Mouse (Mus musculus): Measurements from ENCODE around the gene Treml1. TPM values are rescaled to one million over a fixed set of nuclear protein-coding genes. Genes with fewer than 3 reads are reported as not detected.
"Not testable (repeated sequence)": the region's sequence is repeated elsewhere in the genome, so short reads cannot be mapped to it uniquely, and the experiment has no call there.

The Treml1 gene
- polyA plus RNA-seq, 1 experiment from 2014 or later, result 0.42 TPM

DNA sequence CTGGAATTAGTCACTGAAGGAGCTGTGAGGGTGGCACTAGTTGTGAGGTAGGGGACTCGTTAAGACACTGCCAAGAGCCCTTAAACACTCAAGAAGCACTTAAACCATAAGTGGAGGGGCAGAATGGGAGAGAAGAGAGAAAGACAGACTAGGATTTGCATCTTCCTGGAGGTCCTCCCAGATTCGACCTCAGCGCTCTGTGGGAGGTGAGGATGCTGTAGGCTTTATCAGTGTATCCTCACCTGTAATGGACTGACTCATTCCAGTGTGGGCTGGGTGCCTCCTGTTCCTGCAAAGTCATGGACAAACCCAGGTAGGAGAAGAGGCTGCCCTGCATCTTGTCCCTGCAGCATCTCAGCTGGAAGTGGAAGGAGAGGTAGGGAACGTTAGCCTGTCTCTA lies 12.9 kb upstream of the Treml1 start:
- Histone ChIP-seq H3K9me3 (replicated peaks; ENCODE audit: control insufficient read depth, low read length) (no peaks in the 10 kb centered on the region), H3K27me3 (replicated peaks; ENCODE audit: control insufficient read depth, insufficient read depth, low read length) (no peaks in the 10 kb centered on the region), H3K27ac (ENCODE audit: low read depth, low read length) (no peak overlapping the region), H3K4me3 (ENCODE audit: low read depth, low read length) (no peak overlapping the region), H3K4me2 (ENCODE audit: low read length) (no peak overlapping the region), H3K36me3 (ENCODE audit: control insufficient read depth, insufficient read depth, low read length) (no peaks in the 10 kb centered on the region), H3K4me1 (ENCODE audit: control insufficient read depth, insufficient read depth, low read length) (no peaks in the 10 kb centered on the region), H3K9ac (ENCODE audit: low read length) (no peak overlapping the region)
- no peak for ATAC-seq
- WGBS, result 61% methylated on average over 4 of the region's 4 CpGs
- DNase-seq (ENCODE audit: low spot score), result no peak

DNA sequence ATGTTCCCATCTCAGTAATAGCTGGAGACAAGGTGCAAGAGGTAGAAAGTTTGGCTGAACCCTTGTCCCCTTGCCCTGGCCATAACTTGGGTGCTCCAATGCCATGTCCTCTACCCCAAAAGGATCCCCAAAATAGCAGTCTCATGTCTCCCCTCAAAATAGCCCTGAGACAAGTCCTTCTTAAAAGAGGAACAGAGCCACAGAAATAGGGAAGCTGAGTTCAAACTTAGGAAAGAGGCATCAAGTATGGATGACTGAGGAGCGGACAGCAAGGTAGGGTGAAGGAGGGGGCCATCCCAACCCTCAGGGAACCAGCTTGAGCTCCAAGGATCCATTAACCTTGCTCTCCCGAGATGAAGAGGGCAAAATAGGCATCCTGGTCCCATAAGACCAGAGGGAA lies 12.4 kb upstream of the Treml1 start:
- DNase-seq (ENCODE audit: low spot score) (no peak), ATAC-seq (no peak)
- Histone ChIP-seq H3K4me3 (ENCODE audit: low read depth, low read length) (no peak overlapping the region), H3K36me3 (ENCODE audit: control insufficient read depth, insufficient read depth, low read length) (no peaks in the 10 kb centered on the region), H3K9ac (ENCODE audit: low read length) (no peak overlapping the region), H3K27me3 (replicated peaks; ENCODE audit: control insufficient read depth, insufficient read depth, low read length) (no peaks in the 10 kb centered on the region), H3K9me3 (replicated peaks; ENCODE audit: control insufficient read depth, low read length) (no peaks in the 10 kb centered on the region), H3K4me2 (ENCODE audit: low read length) (no peak overlapping the region), H3K27ac (ENCODE audit: low read depth, low read length) (no peak overlapping the region), H3K4me1 (ENCODE audit: control insufficient read depth, insufficient read depth, low read length) (no peaks in the 10 kb centered on the region)
- WGBS, result 86% methylated on average over 2 of the region's 2 CpGs

DNA sequence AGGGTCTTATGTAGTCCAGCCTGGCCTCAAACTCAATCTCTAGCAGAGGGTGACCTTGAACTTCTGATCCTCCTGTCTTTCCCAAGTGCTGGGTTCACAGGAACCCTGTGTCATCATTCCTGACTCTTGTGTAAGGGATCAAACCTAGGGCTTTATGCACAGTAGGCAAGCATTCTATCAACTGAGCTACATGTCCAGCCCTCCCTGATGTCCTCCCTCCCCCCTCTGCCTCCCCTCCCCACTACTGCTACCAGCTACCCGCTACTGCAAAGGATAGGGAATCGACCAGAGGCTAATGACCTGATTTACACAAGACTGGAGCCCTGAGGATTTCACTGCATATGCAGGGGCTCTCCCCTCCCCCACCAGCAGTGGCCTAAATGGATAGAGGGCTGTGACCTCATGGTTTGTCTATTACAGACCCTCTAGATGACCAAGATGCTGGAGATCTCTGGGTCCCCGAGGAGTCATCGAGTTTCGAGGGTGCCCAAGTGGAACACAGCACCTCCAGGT lies 9.0 kb upstream of the Treml1 start:
- H3K36me3 ChIP-seq (ENCODE audit: control insufficient read depth, insufficient read depth, low read length), result no peaks in the 10 kb centered on the region
- no peak overlapping the region for H3K27ac ChIP-seq (ENCODE audit: low read depth, low read length)
- no peak overlapping the region for H3K4me2 ChIP-seq (ENCODE audit: low read length)
- H3K9ac ChIP-seq (ENCODE audit: low read length), result no peak overlapping the region
- H3K9me3 ChIP-seq (replicated peaks; ENCODE audit: control insufficient read depth, low read length), result no peaks in the 10 kb centered on the region
- H3K27me3 ChIP-seq (replicated peaks; ENCODE audit: control insufficient read depth, insufficient read depth, low read length), result no peaks in the 10 kb centered on the region
- no peaks in the 10 kb centered on the region for H3K4me1 ChIP-seq (ENCODE audit: control insufficient read depth, insufficient read depth, low read length)
- ATAC-seq, result no peak
- no peak overlapping the region for H3K4me3 ChIP-seq (ENCODE audit: low read depth, low read length)
- 63% methylated on average over 5 of the region's 5 CpGs for WGBS
- no peak for DNase-seq (ENCODE audit: low spot score)

DNA sequence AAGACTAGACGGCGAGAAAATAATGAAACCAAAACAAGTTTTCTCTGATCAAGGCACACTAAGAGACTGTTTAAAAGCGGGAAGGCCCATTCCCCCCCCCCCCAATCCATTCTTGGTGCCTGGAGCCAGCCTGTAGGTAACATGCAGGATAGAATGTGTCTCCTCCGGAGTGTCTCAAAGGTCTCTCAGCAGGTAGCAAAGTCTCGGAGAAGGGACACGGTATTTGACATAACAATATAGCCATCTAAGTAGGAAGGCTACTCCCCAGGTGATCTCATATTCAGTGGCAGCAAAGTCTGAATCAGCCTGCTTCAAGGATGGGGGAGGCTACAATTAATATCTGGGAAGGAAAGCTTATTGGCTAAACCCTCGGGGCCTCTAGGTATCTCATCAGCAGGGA lies 6.7 kb upstream of the Treml1 start:
- not testable (repeated sequence) for ATAC-seq; H3K9me3 ChIP-seq (replicated peaks; ENCODE audit: control insufficient read depth, low read length); H3K27me3 ChIP-seq (replicated peaks; ENCODE audit: control insufficient read depth, insufficient read depth, low read length); H3K4me2 ChIP-seq (ENCODE audit: low read length); H3K4me3 ChIP-seq (ENCODE audit: low read depth, low read length); H3K36me3 ChIP-seq (ENCODE audit: control insufficient read depth, insufficient read depth, low read length); DNase-seq (ENCODE audit: low spot score); H3K4me1 ChIP-seq (ENCODE audit: control insufficient read depth, insufficient read depth, low read length); H3K9ac ChIP-seq (ENCODE audit: low read length); H3K27ac ChIP-seq (ENCODE audit: low read depth, low read length)
- 65% methylated on average over 7 of the region's 7 CpGs for WGBS

DNA sequence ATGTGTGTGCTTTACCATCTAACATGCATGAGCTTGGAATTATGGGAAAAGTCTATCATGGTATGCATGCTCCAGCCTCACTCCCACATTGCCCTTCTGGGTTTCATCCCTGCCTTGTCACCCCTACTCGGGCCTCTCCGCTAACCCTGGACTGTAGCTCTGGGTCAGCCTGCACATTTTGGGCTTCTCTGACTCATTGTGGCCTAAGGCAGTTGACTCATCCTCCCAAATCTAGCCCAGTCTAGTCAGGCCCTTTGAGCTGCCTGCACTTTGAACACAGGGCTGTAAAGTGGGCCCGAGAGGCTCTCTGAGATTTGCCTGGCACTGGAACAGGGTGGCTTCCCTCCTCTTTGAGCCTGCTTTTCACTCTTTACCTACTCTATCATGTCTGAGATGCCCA lies 3.9 kb upstream of the Treml1 start:
- Histone ChIP-seq H3K4me1 (ENCODE audit: control insufficient read depth, insufficient read depth, low read length) (no peaks in the 10 kb centered on the region), H3K4me3 (ENCODE audit: low read depth, low read length) (no peak overlapping the region), H3K9me3 (replicated peaks; ENCODE audit: control insufficient read depth, low read length) (no peaks in the 10 kb centered on the region), H3K27me3 (replicated peaks; ENCODE audit: control insufficient read depth, insufficient read depth, low read length) (no peaks in the 10 kb centered on the region), H3K36me3 (ENCODE audit: control insufficient read depth, insufficient read depth, low read length) (no peaks in the 10 kb centered on the region), H3K27ac (ENCODE audit: low read depth, low read length) (no peak overlapping the region), H3K4me2 (ENCODE audit: low read length) (no peak overlapping the region), H3K9ac (ENCODE audit: low read length) (no peak overlapping the region)
- no peak for DNase-seq (ENCODE audit: low spot score)
- WGBS, result 95% methylated on average over 3 of the region's 3 CpGs
- ATAC-seq, result no peak

DNA sequence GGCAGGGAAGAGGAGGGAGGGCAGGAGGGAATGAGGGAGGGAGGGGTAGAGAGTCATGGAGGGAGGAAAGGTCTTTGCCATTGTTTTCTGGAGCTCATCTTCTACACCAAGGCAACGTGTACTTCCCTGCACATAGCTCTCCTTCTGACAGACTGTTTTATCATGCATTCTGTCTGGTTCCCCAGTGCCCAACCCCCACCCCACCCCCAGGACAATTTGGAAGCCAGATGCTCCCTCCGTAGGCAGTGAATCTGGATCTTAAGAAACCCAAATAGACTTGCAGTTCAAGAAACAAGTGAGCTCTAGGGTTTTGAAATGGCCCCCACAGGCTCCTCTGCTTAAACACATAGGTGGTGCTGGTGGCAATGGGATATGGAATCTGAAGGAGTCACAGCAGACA lies 1.8 kb upstream of the Treml1 start:
- ATAC-seq (no peak), DNase-seq (ENCODE audit: low spot score) (no peak)
- no peaks in the 10 kb centered on the region for H3K9me3 ChIP-seq (replicated peaks; ENCODE audit: control insufficient read depth, low read length)
- H3K4me3 ChIP-seq (ENCODE audit: low read depth, low read length), result no peak overlapping the region
- no peaks in the 10 kb centered on the region for H3K27me3 ChIP-seq (replicated peaks; ENCODE audit: control insufficient read depth, insufficient read depth, low read length)
- no peak overlapping the region for H3K9ac ChIP-seq (ENCODE audit: low read length)
- no peaks in the 10 kb centered on the region for H3K36me3 ChIP-seq (ENCODE audit: control insufficient read depth, insufficient read depth, low read length)
- no peak overlapping the region for H3K4me2 ChIP-seq (ENCODE audit: low read length)
- WGBS, result 60% methylated on average over 2 of the region's 2 CpGs
- H3K4me1 ChIP-seq (ENCODE audit: control insufficient read depth, insufficient read depth, low read length), result no peaks in the 10 kb centered on the region
- H3K27ac ChIP-seq (ENCODE audit: low read depth, low read length), result no peak overlapping the region

DNA sequence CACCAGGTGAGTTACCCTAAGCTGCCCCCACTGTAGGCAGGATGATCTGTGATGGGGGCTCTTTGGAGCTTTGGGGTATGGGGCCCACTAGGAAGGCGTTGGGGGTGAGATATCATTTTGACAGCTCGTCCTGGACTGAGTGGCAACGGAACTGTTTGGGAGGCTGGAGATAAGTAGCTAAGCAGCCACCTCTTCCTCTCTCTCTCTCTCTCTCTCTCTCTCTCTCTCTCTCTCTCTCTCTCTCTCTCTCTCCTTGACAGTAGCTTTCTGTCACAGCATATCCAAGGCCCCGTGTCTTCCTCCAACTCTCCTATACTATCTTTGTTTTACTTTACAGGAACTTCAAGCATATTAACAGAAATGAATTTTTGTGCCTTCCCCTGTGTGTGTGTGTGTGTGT lies 746 bp downstream of the Treml1 start:
- no peak overlapping the region for H3K4me2 ChIP-seq (ENCODE audit: low read length)
- H3K27ac ChIP-seq (ENCODE audit: low read depth, low read length), result no peak overlapping the region
- H3K9ac ChIP-seq (ENCODE audit: low read length), result no peak overlapping the region
- no peak for ATAC-seq
- no peaks in the 10 kb centered on the region for H3K36me3 ChIP-seq (ENCODE audit: control insufficient read depth, insufficient read depth, low read length)
- H3K27me3 ChIP-seq (replicated peaks; ENCODE audit: control insufficient read depth, insufficient read depth, low read length), result no peaks in the 10 kb centered on the region
- 83% methylated on average over 4 of the region's 4 CpGs for WGBS
- no peak for DNase-seq (ENCODE audit: low spot score)
- H3K4me1 ChIP-seq (ENCODE audit: control insufficient read depth, insufficient read depth, low read length), result no peaks in the 10 kb centered on the region
- no peaks in the 10 kb centered on the region for H3K9me3 ChIP-seq (replicated peaks; ENCODE audit: control insufficient read depth, low read length)
- no peak overlapping the region for H3K4me3 ChIP-seq (ENCODE audit: low read depth, low read length)

DNA sequence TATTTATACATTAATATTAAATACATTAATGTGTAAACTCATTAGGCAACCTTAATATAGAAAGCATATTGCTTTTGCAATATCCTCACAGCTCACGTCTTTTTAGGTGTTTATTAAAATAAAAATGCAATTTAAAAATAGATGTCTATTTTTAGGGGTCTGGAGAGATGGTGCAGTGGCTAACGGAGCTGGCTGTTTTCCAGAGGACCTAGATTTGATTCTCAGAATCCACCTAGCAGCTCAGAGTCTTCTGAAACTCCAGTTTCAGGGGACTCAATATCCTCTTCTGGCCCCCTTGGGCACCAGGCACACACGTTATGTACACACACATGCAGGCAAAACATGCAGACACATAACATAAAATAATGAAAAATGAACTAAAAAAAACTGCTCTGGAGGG lies 2.6 kb downstream of the Treml1 start:
- no peaks in the 10 kb centered on the region for H3K4me1 ChIP-seq (ENCODE audit: control insufficient read depth, insufficient read depth, low read length)
- H3K27me3 ChIP-seq (replicated peaks; ENCODE audit: control insufficient read depth, insufficient read depth, low read length), result no peaks in the 10 kb centered on the region
- no peaks in the 10 kb centered on the region for H3K36me3 ChIP-seq (ENCODE audit: control insufficient read depth, insufficient read depth, low read length)
- WGBS, result 72% methylated on average over 3 of the region's 3 CpGs
- H3K9ac ChIP-seq (ENCODE audit: low read length), result no peak overlapping the region
- DNase-seq (ENCODE audit: low spot score) (no peak), ATAC-seq (no peak)
- H3K4me2 ChIP-seq (ENCODE audit: low read length), result no peak overlapping the region
- no peak overlapping the region for H3K4me3 ChIP-seq (ENCODE audit: low read depth, low read length)
- no peaks in the 10 kb centered on the region for H3K9me3 ChIP-seq (replicated peaks; ENCODE audit: control insufficient read depth, low read length)
- H3K27ac ChIP-seq (ENCODE audit: low read depth, low read length), result no peak overlapping the region

DNA sequence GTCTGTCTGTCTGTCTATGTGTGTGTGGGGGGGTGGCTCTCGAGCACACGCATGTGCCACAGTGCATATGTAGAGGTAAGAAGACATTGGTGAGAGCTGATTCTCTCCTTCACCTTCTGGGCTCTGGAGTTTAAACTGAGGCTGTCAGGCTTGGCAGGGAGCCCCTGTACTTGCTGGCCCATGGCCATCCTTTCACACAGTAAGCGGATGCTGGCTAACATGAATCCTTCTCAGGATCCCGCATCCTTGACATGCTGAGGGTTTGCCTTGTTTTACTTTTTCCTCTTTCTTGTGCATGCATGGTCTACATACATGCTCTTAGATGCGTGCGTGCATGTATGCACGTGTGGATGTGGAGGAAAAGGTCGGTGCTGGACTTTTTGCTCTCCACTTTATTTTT lies 3.2 kb downstream of the Treml1 start:
- no peaks in the 10 kb centered on the region for H3K36me3 ChIP-seq (ENCODE audit: control insufficient read depth, insufficient read depth, low read length)
- H3K27me3 ChIP-seq (replicated peaks; ENCODE audit: control insufficient read depth, insufficient read depth, low read length), result no peaks in the 10 kb centered on the region
- ATAC-seq, result peak; percentile 32; the same call in 1 of the 2 replicates
- no peak overlapping the region for H3K27ac ChIP-seq (ENCODE audit: low read depth, low read length)
- no peak overlapping the region for H3K4me2 ChIP-seq (ENCODE audit: low read length)
- no peaks in the 10 kb centered on the region for H3K4me1 ChIP-seq (ENCODE audit: control insufficient read depth, insufficient read depth, low read length)
- no peaks in the 10 kb centered on the region for H3K9me3 ChIP-seq (replicated peaks; ENCODE audit: control insufficient read depth, low read length)
- DNase-seq (ENCODE audit: low spot score), result peak; percentile 75
- 78% methylated on average over 8 of the region's 8 CpGs for WGBS
- no peak overlapping the region for H3K9ac ChIP-seq (ENCODE audit: low read length)
- H3K4me3 ChIP-seq (ENCODE audit: low read depth, low read length), result no peak overlapping the region

Measured in forebrain, embryonic 14.5 days (tissue).